Mouse (Mus musculus): ENCODE measurements at regions not wholly inside any gene's neighbourhood (a gene's known extent, or its start where the extent isn't known, plus 50 kb on each side); places are given as distances from the start of the nearest gene placed in this dataset.
"Not testable (repeated sequence)": the region's sequence is repeated elsewhere in the genome, so short reads cannot be mapped to it uniquely, and the experiment has no call there.

DNA sequence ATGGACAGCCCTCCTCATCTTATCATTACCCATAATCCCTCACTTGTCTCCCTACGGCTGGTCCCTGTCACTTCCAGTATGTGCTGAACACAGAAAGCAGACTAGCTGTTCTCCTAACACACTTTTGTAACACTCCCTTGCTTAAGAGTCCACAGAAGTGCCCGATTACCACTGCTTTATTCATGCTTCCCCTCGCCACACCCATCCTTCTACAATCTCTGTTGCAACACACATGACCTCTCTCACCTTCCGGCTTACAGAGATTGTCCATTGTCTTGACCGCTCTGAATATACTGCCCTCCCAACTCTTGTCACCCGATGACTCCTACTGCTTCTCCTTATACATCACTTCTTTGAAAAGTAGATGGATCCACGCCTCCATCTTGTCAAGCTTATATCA, 132.9 kb downstream of the Snx18 start:
- DNase-seq (ENCODE audit: low read depth, low spot score), result no peak

GRCm38 (mm10) chr13:113484159-113484762, 134.1 kb downstream of the Snx18 start:
- DNase-seq (ENCODE audit: low read depth, low spot score), result peak; percentile 25

GRCm38 (mm10) chr13:113482911-113483310, 135.5 kb downstream of the Snx18 start:
- DNase-seq (ENCODE audit: low read depth, low spot score), result no peak

- no peak for DNase-seq (ENCODE audit: low read depth, low spot score)
Measured at GRCm38 (mm10) chr13:113477901-113478510, 140.4 kb downstream of the Snx18 start.

DNA sequence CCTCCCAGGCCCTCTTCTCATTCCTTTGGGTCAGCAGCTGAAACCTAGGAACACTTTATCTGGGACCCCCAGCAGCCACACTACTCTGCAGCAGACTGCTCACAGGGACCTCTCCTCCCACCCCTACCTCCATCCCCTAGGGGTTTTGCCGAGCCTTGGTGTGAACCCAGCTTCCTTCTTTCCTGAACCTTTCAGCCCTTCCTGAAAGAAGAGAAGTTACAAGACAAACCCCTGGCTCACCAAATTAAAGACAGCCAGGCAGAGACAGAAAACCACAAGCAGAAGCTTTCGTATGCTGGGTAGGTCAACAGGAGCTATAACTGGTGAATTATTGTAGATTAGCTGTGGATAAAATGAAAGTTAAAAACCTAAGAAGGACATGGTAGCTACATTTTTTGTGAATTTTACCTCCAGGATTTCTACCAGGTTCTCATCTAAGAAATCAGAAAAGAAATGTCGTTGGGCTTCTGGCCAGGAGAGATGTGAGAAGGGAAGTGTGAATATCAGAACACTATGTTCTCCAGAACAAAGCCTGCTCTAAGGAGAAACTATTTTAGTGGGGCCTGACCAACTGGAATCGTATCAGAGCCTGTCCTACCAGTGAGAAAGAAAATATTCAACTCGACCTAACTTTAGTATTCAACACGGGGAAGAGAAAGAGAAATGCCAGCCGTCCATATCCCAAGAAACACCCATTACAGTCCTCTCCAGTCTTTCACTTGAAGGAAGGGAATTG, 147.4 kb downstream of the Snx18 start:
- DNase-seq (ENCODE audit: low read depth, low spot score), result no peak

DNA sequence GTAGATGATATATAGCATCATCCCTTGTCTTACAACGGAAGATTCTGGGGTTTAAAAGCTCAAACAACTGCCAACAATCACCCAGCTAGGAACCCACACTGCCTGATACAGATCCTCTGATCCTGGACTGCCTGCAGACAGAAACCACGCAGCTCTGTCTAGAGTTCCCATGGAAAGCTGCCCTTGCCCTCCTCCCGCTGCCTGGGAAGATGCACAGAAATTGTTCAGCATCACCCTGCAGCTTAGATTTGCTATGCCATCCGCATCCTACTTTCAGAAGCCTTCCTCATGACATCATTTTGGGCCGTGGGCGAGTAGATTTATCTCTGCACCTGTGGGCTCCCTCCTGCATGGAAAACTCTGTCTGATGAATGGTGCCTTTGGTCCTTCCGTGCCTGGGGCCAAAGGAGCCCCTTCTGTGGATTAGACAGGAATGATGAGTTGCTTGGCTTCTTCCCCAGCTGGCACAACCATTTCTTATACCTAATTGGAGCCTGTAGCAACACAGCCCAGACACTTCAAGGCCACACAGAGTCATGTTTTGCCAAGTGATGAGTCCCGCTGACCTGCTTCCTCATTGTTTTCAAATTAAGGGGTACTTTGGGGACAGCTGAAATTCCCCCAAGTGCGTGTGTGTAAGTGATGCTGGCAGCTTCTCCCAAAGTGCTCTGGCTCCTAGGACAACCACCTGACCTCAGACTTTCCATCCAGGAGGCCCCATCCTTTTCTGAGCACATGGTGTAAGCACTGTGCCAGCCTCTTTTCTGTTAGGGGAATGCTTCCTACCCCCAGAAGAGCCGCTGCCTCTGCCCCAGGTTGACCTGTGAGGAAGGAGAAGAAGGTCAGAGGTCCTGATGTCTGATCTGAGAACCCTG, 153.9 kb downstream of the Snx18 start:
- peak; percentile 56 for DNase-seq (ENCODE audit: low read depth, low spot score)

DNA sequence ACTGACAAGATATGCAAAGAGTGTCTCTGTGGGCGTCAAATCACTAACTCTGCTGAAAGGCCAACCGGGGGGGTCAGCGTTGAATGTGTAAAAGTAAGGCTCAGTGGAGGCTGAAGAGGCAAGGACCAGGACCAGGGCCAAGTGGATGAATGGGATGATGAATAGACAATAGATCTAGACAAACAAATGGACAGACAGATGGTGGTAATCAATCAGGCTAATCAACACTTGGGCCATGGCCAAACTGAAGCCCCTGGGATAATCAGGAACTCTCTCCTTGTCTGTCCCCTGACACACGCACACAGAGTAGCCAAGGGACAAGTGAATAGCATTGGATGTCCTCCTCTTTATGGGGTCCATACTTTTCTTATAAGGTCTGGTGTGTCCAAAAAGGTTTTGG, 154.9 kb downstream of the Snx18 start:
- no peak for DNase-seq (ENCODE audit: low read depth, low spot score)

DNA sequence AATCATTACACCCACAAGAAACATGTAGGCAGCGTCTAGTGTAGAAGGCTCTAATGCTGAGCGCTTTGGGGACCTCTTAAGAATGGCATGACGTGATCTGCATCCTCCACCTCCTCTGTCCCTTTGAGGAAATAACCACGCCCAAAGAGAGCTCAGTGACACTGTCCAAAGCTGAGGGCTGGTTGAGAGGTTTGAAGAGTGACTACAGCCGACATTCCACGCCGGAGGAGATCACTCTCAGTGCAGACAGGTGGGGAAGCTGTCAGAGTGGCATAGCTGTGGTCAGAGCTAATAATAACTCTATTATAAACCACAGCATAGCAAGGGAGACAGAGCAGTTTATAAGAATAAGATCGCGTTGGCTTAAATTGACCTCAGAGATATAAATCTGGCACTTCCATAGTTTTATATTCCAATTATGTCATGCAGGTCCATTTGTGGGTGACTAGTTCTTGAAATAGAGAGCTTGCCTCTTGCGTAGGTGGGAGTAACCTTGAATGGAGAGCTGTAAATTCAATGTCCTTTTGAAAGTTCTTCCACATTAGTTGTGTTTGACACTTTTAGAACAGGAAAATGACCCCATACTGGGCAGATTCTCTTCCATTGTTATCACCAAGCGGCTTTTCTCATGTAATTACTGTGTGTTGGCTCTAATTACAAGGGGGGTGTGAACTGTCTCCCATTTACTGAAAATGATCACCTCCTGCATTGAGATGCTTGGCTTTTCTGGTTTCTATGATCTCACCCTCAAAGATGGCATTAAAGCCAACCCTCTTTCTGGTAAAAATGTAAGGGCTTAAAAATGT, 161.7 kb downstream of the BC067074 start:
- DNase-seq (ENCODE audit: low read depth, low spot score), result peak; percentile 14

DNA sequence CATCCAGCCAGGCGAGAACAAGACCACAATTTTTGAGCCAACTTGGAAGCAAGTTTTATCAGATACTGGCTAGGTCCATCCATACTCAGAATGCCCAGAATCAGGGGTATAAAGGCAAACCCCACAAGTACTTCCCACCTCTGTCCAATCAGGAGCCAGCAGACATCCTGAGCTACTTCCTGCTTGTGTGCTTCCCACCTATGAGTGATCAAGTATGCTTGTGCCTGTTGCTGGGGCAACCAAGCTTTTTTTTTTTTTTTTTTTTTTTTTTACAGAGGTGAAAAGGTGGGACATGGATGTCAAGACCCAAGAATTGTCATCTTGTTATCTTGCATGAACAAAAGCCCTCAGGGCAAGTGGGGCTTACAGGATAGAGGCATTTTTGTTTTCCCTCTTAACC, 155.4 kb downstream of the BC067074 start:
- DNase-seq (ENCODE audit: low read depth, low spot score), result no peak

DNA sequence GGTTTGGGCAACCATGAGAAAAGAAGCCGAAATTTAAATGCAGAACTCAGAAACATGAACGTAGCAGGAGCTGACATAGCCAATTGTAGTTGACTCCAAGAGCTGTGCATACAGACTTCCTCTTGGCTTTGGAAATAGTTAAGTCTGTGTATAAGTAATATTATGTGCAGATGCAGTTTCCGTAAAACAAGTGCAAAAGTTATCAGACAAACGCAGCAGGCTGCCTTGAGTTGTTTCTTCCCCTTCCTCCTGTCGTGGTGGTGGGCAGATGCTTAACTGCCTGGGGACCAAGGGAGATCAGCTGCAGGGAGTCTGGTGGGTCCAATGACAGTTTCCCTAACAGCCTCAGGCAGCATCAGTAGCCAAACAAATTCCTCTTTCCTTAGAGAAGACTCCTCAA, 153.3 kb downstream of the BC067074 start:
- DNase-seq (ENCODE audit: low read depth, low spot score), result no peak

DNA sequence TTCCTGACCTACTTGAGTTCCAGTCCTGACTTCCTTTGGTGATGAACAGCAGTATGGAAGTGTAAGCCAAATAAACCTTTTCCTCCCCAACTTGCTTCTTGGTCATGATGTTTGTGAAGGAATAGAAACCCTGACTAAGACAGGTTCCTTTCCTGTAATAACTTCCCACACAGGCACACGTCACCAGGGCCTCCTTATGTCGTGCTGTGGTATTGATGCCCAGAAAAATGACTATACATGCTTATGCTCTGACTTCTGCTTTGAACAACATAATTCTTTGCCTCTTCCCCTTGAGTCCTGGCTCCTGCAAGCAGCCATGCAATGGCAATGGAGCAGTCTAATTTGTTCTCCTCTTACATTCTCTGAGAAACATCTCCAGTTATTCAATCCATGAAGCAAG, 151.5 kb downstream of the BC067074 start:
- not testable (repeated sequence) for DNase-seq (ENCODE audit: low read depth, low spot score)

GRCm38 (mm10) chr13:113443078-113443477, 150.1 kb downstream of the BC067074 start:
- no peak for DNase-seq (ENCODE audit: low read depth, low spot score)

GRCm38 (mm10) chr13:113442169-113442568, 149.2 kb downstream of the BC067074 start:
- DNase-seq (ENCODE audit: low read depth, low spot score), result peak; percentile 22

DNA sequence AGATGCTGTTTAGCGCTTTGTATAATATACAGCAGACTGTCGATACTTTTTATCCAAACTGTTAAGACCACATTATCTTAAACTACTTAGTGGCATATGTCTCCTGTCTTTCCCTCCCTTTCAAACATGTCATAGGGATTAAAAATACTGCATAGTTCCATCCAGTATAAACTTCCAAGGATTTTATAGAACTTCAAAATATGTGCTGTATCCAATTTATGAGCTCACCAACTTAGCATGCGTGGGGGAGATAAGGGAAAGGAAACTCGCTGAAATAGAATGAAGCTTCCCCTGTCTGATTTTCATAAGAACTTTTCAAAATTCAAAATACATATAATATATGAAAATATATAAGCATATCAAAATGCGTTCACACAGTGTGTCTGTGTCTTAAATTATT, 147.2 kb downstream of the BC067074 start:
- DNase-seq (ENCODE audit: low read depth, low spot score), result no peak

GRCm38 (mm10) chr13:113439516-113439915, 146.6 kb downstream of the BC067074 start:
- peak; percentile 12 for DNase-seq (ENCODE audit: low read depth, low spot score)

- DNase-seq (ENCODE audit: low read depth, low spot score), result peak; percentile 26
Measured at GRCm38 (mm10) chr13:113438872-113439271, 145.9 kb downstream of the BC067074 start.

- DNase-seq (ENCODE audit: low read depth, low spot score), result no peak
Measured at GRCm38 (mm10) chr13:113436288-113436687, 143.3 kb downstream of the BC067074 start.

- no peak for DNase-seq (ENCODE audit: low read depth, low spot score)
Measured at GRCm38 (mm10) chr13:113435117-113435516, 142.2 kb downstream of the BC067074 start.

DNA sequence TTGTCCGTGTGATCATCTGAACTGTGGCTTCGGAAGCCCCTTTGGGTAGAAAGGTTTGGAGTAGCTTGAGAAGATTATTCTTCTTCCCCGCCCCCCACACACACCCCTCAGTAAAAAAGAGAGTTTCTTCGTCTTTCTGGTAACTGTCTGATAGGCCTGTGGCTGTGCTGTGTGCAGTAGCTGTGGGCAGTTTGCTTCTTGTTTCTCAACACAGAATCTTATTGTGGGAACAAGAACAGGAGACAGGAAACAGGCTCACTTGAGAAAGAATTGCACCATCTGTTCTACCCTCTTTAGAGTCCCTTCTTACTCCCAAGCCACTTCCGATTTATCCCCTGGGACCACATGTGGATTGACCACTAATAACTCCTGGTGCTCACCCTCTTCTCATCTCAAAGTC, 140.5 kb downstream of the BC067074 start:
- DNase-seq (ENCODE audit: low read depth, low spot score), result no peak

DNA sequence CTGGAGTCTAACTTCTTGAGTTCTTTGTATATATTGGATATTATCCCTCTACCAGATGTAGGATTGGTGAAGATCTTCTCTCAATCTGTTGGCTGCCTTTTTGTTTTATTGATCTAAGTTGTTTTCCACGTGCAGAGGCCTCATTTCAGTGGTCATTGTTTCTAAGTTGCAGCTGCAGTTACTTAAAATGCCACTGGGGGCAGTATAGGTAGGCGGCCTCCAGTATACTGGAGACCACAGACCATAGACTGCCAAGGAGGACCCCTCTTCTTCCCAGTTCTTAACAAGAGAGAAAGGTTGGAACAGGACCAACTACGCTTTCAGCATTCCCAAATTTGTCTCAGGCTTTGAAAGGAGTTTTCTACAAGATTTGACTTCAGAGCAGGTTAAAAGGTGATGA, 136.7 kb downstream of the BC067074 start:
- DNase-seq (ENCODE audit: low read depth, low spot score), result peak; percentile 25
